Mouse (Mus musculus): ENCODE measurements around the gene Epn2. TPM values are rescaled to one million over a fixed set of nuclear protein-coding genes. Genes with fewer than 3 reads are reported as not detected.

The Epn2 gene
- total RNA-seq, 2 experiments from 2014 or later = 23.7 to 27.0 TPM

GRCm38 (mm10) chr11:61478788-61479187 is 100.7 kb downstream of the Epn2 start:
- DNase-seq (ENCODE audit: low spot score) = no peak

GRCm38 (mm10) chr11:61477566-61478508 is 101.7 kb downstream of the Epn2 start:
- DNase-seq (ENCODE audit: low spot score) = no peak
- intact Hi-C loops (cut with DNase I) = no loop called here

More at GRCm38 (mm10) chr11:61478788-61479187, 100.7 kb downstream of the Epn2 start:
- intact Hi-C loops (cut with DNase I) = no loop called here

- intact Hi-C loops (cut with DNase I) = no loop called here
Observed at GRCm38 (mm10) chr11:61476786-61477382, 102.6 kb downstream of the Epn2 start.

GRCm38 (mm10) chr11:61473630-61474029 is 105.9 kb downstream of the Epn2 start:
- intact Hi-C loops (cut with DNase I) = no loop called here
- no peak for DNase-seq (ENCODE audit: low spot score)

More at GRCm38 (mm10) chr11:61476786-61477382, 102.6 kb downstream of the Epn2 start:
- DNase-seq (ENCODE audit: low spot score) = no peak

GRCm38 (mm10) chr11:61470880-61471279 is 108.6 kb downstream of the Epn2 start:
- DNase-seq (ENCODE audit: low spot score) = no peak
- intact Hi-C loops (cut with DNase I) = no loop called here

- DNase-seq (ENCODE audit: low spot score) = no peak
- intact Hi-C loops (cut with DNase I) = no loop called here
Observed at GRCm38 (mm10) chr11:61469317-61469917, 110.1 kb downstream of the Epn2 start.

- no peak for DNase-seq (ENCODE audit: low spot score)
- intact Hi-C loops (cut with DNase I) = no loop called here
Observed at GRCm38 (mm10) chr11:61468534-61468933, 111.0 kb downstream of the Epn2 start.

Other genes with a start within 250 kb of the Epn2 start
- gene Slc47a2, start 236.8 kb downstream of the Epn2 start, total RNA-seq (2021) = not detected
- gene Slc47a1, start 201.3 kb downstream of the Epn2 start, total RNA-seq (2021) = 10 to 100 TPM; 29.3 to 30.4 TPM
- under 1 TPM; 0.26 to 0.53 TPM for gene Rnf112, start 125.6 kb downstream of the Epn2 start, total RNA-seq (2021)
- gene Mfap4, start 94.3 kb downstream of the Epn2 start, total RNA-seq (2021) = 10 to 100 TPM; 43.3 to 50.0 TPM
- 1 to 10 TPM; 6.0 to 7.7 TPM for gene Mapk7, start 85.3 kb downstream of the Epn2 start, total RNA-seq (2021)
- gene B9d1, start 74.5 kb downstream of the Epn2 start, total RNA-seq (2021) = 10 to 100 TPM in 1 of 2 experiments, 1 to 10 TPM in 1; 8.4 to 10.4 TPM
- gene Grap, start 73.6 kb upstream of the Epn2 start, total RNA-seq (2021) = 10 to 100 TPM; 11.4 to 13.0 TPM
- gene Fam83g, start 104.4 kb upstream of the Epn2 start, total RNA-seq (2021) = under 1 TPM in 1 of 2 experiments, not detected in 1; 0.14 TPM
- not detected for gene Slc5a10, start 141.1 kb upstream of the Epn2 start, total RNA-seq (2021)
- 1 to 10 TPM; 6.8 TPM for gene Prpsap2, start 182.4 kb upstream of the Epn2 start, total RNA-seq (2021)

All from heart, postnatal 25 days (tissue).